Mouse (Mus musculus) embryo, embryonic 11.5 days (tissue): Measurements from ENCODE around the gene Grcc10.

Experiments used
- DNase-seq: peaks from one replicate; pipeline ENCODE4 v3.0.0-alpha.2; 2012; ENCODE audit warnings: low read depth, low spot score

The Grcc10 gene

DNA sequence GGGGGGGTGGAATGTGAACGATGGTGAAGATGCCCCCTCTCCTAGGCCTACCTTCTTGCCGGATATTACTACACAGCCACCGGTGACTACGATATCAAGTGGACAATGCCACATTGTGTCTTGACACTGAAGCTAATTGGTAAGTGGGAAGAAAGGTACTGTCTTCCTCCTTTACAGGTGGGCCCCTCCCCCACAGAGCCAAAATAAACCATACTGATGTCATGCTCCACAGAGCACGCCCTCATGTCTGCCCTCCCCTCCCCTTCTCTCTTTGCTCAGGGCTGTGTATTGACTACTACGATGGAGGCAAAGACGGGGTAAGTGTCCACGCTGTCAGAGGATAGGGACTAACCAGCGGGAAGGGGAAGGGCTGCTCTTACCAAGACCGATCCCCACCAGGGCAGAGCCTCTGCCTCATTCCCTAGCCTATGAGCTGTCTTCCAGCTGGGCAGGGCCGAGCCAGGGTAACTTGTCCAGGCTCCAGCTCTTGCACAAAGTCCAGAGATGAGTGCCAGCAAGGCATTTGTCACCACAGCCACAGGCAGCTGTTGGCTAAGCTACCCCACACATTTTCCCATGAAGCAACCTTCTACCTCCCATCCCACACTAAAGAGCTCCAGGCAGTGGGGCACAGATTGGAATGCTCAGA, 41.1 kb downstream of the Grcc10 start:
- no peak for DNase-seq

DNA sequence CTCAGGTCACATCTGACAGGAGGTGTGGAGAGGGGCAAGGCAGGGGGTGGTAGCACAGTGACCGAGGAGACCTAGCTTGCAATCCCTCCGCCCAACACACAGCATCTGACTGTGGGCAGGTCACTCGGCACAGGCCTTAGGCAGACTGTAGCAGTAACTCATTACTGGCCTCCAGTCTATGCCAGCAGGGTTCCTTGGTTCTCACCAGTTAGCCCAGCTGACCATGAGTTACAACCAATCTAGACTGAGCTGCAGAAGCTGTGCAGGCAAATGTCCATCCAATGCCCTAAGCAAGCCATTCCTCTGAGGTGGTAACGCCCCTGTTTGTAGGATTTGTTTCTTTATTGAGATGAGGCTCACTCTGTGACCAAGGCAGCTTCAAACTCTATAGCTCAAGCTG, 41.8 kb downstream of the Grcc10 start:
- no peak for DNase-seq

DNA sequence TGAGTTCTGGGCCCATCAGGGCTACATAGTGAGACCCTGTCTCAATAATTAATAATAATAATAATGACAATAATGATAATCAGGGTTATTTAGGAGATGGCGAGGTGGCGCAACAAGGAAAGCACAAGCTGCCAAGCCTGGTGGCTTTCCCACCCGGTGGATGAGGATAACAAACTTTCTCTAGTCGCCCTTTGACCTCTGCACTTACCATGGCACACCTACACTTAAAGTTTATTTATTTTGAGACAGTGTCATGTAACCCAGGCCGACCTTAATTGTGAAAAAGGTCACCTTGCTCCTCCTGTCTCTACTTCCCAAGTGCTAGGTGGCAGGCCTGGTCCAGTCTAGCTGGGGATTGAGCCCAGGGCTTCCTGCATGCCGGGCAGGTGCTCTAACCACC, 42.4 kb downstream of the Grcc10 start:
- DNase-seq: no peak

DNA sequence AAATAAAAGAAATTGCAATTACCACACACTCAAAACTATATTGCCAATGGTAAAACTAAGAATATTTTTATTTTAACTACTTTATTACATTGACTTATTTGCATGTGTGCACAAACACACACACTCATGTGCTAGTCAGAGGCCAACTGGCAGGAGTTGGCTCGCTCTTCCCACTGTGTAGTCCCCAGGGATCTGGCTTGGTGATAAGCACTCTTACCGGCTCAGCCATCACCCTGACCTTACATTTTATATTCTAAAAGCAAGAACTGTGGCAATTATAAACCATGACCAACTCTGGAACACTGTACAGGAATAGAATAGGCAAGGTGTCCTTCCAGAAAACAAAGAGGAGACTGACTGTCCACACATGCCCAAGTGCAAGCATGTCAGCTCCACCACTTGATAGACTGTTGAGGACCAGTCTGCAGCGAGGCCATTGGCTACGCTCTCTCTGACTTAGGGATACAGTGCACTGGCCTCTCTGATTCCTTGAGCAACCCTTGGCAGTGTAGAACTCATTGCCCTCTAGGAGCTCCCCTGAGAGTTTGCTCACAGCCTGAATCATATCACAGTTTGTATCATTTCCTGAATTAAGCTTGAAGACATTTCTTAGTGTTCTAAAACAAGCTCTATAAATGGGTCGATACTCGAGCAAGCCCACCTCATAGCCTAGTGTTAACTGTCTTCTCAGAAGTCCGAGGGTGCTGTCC, 44.6 kb downstream of the Grcc10 start:
- DNase-seq: no peak

DNA sequence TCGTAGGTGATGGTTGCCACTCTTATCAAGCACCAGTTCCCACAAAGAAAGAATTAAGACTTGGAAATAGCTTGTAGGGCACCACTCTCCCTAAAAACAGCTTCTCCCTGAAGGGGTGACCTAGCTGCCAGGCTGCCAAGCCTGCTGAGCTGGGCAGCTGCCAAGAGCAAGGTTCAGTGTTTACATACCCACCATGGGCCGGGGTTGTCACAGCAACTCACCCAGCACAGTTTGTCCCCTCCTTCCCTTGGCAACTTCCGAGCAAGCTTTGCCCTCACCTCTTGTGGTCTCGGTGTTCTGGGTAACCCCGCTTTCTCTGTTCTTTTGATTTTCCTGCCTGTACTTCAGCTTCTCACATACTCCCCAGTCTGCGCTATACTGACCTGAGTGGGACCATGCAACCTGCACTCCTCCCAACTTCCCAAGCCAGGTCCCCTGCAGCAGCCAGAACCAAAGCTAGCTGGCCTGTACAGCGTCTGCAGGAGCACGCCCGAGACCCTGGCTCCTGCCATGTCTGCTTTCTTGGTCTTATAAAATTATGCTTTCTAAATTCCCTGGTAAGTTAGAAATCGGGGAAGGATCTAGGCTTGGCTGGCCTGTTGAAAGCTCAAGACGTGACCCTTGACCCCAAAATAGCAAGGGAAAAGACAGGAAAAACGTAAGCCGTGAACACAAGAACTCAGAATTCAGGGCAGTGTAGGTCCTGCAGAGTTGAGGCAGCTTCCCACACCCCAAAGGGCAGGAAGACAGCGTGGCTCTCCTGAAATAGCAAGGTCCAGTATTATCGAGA, 46.8 kb downstream of the Grcc10 start:
- no peak for DNase-seq

DNA sequence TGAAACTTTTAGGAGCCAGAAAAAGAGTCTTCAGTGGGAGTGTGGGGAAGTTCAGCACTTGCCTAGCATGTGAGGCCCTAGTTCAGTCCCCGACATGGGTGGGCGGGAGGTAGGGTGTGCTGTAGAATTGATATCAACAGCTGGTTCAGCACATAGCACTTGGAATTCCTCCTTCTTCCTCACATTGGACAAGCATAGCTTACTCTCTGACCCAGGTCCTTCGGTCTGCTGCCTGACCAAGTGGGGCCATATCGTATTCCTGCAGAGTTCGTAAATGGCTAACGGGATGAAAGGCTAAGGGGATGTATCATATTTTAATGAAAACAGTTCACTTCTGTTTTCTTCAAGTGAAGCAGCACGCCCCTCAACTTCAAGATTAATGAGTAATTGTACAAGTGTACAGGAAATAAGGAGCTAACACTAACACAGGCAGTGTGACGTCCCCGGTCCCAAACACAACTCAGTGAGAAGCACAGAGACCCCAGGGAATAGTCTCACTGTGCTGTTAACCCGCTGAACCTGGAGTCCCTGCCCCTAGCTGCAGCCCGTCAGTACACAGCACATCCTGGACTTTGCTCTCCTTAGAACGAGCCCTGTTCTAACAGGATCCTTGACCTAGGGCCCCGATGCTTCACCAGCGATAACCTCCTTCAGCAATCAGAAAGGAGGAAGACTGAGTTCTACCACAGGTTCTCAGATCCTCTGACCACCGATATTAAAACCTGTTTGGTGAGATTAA, 47.8 kb downstream of the Grcc10 start:
- no peak for DNase-seq

DNA sequence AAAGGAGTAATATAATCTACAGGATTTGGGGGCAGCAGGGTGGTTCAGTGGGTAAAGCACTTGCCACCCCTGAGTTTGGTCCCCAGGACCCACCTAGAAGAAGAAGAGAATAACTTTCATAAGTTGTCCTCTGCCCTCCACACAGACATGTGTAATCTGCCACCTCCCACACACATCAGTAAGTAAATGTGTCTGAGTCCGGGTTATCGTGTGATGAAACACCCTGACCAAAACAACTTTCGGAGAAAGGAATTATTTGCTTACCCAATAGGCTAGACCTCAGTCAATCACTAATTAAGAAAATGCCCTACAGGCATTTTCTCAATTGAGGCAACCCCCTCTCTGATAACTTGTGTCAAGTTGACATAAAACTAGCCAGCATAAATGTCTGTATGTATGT, 50.7 kb downstream of the Grcc10 start:
- no peak for DNase-seq
